Mouse (Mus musculus) heart, embryonic 11.5 days (tissue): ENCODE results near the gene Mrps21. TPM values are rescaled to one million over a fixed set of nuclear protein-coding genes. Genes with fewer than 3 reads are reported as not detected.
A peak's percentile ranks its signal among the peaks of the same experiment; 100 is the strongest.

Experiments
- ATAC-seq: fragments of 200-750 bp; cut with Nextera tagmentation; replicated peaks from 2 replicates; pipeline ENCODE4 v1.8.0; 2017; ENCODE audit warnings: moderate library complexity; ENCODE audit not compliant: insufficient number of reproducible peaks, low FRiP score, low TSS enrichment
- H3K27ac ChIP-seq: fragments of 300-500 bp; sonication (generic); 2 replicates; pipeline ENCODE4 v1.5.1; 2014; ENCODE audit warnings: mild to moderate bottlenecking, low read depth, low read length
- H3K27me3 ChIP-seq: fragments of 300-500 bp; sonication (generic); 2 replicates; pipeline ENCODE4 v1.6.1; 2014; ENCODE audit warnings: mild to moderate bottlenecking, low read length, mixed read lengths; ENCODE audit not compliant: control insufficient read depth, insufficient read depth
- H3K36me3 ChIP-seq: fragments of 300-500 bp; sonication (generic); 2 replicates; pipeline ENCODE4 v1.6.1; 2014; ENCODE audit warnings: mild to moderate bottlenecking, low read length, moderate library complexity, mixed read lengths; ENCODE audit not compliant: control insufficient read depth, insufficient read depth
- H3K4me1 ChIP-seq: fragments of 300-500 bp; sonication (generic); 2 replicates; pipeline ENCODE4 v1.6.1; 2014; ENCODE audit warnings: low read length; ENCODE audit not compliant: control insufficient read depth, insufficient read depth
- H3K4me2 ChIP-seq: fragments of 300-500 bp; sonication (generic); 2 replicates; pipeline ENCODE4 v1.6.1; 2014; ENCODE audit warnings: mild to moderate bottlenecking, moderate library complexity
- H3K4me3 ChIP-seq: fragments of 300-500 bp; sonication (generic); 2 replicates; pipeline ENCODE4 v1.5.1; 2014; ENCODE audit warnings: low read depth, low read length
- H3K9ac ChIP-seq: fragments of 300-500 bp; sonication (generic); 2 replicates; pipeline ENCODE4 v1.6.1; 2014; ENCODE audit warnings: mild to moderate bottlenecking, low read depth, low read length, moderate library complexity
- H3K9me3 ChIP-seq: fragments of 300-500 bp; sonication (generic); replicated peaks from 2 replicates; pipeline ENCODE4 v1.6.1; 2016; ENCODE audit warnings: low read length; ENCODE audit not compliant: control insufficient read depth
- WGBS: fragments of 180-500 bp; shearing (Covaris S2); extraction: QIAGEN DNeasy Blood & Tissue Kit; methylation state at CpG from one replicate; pipeline ENCODE4 v1.1.7; 2014; ENCODE audit not compliant: insufficient replicate concordance; 5-methylcytosine and 5-hydroxymethylcytosine counted together
- polyA plus RNA-seq: library from polyadenylated mRNA; unstranded; fragments of >200 nt; fragmentation: Nextera tagmentation; extraction: Ambion mirVana; gene quantifications from 2 replicates; pipeline ENCODE4 v1.2.1, GENCODE M21; 2014

The Mrps21 gene
- polyA plus RNA-seq, 1 experiment from 2014 or later: 410 TPM

DNA sequence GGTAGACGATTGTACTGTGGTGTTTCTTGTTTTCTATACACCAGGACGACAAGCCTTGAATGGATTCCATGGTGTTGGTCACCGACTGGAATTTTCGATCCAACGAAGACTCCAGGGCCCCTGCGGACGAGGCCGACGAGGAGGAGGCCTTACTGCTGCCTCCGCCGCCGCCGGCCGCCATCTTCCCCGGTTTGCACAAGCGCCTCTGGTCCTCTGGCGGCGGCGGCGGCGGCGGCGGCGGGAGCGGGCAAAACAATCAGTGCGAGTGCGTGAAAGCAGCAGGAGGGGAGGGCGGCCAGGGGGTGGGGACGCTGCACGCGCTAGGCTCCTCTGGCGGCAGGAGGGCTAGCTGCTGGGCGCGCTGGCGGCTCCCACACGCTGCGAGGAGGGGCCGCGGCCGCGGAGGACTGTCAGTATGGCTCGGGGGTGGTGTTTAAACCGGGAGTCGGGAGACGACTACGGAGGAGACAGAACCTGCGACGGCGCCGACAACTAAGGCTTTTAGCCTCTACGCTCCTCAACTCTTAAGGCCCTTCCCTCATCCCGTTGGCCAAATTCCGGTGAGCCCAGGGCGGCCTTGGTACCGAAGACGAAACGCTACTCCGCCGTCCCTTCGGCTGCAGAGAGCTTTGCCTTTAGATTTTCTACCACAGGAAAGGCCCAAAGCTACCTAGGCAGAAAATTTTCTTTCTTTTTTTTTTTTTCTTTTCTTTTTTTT lies 52.6 kb downstream of the Mrps21 start, which contains the start of gene Rprd2:
TSS of gene Rprd2 (minus strand) at position 293 of the 718 bp plus-strand sequence.
- Histone ChIP-seq H3K36me3 (no peaks in the 10 kb centered on the region), H3K4me2 (peak within 1 kb of the TSS; percentile 71), H3K27me3 (no peaks in the 10 kb centered on the region), H3K4me3 (peak within 1 kb of the TSS; percentile 78), H3K9ac (peak within 1 kb of the TSS; percentile 99), H3K4me1 (peaks cover 3% of the 10 kb centered on the region; the same call in 1 of the 2 replicates), H3K27ac (peak within 1 kb of the TSS; percentile 100), H3K9me3 (no peaks in the 10 kb centered on the region)
- under 1% methylated on average over 54 of the region's 60 CpGs for WGBS
- peak; percentile 62 for ATAC-seq

- Histone ChIP-seq H3K27ac (peak overlapping the region; percentile 100), H3K4me1 (peaks cover 3% of the 10 kb centered on the region; the same call in 1 of the 2 replicates), H3K9me3 (no peaks in the 10 kb centered on the region), H3K27me3 (no peaks in the 10 kb centered on the region), H3K36me3 (no peaks in the 10 kb centered on the region), H3K4me2 (peak overlapping the region; percentile 71), H3K4me3 (peak overlapping the region; percentile 78), H3K9ac (peak overlapping the region; percentile 99)
- under 1% methylated on average over 21 of the region's 21 CpGs for WGBS
- no peak for ATAC-seq
Observed at GRCm38 (mm10) chr3:95818026-95818511, 53.2 kb downstream of the Mrps21 start.

- WGBS: 91% methylated on average over 3 of the region's 3 CpGs
- Histone ChIP-seq H3K9me3 (no peaks in the 10 kb centered on the region), H3K27ac (no peak overlapping the region), H3K4me1 (peaks cover 3% of the 10 kb centered on the region; the same call in 1 of the 2 replicates), H3K4me3 (no peak overlapping the region), H3K4me2 (peak overlapping the region; percentile 41), H3K36me3 (no peaks in the 10 kb centered on the region; the same call in 1 of the 2 replicates), H3K9ac (no peak overlapping the region), H3K27me3 (no peaks in the 10 kb centered on the region)
- ATAC-seq: no peak
Observed at GRCm38 (mm10) chr3:95816681-95817080, 54.6 kb downstream of the Mrps21 start.

Other genes with a start within 250 kb of the Mrps21 start
- 52.7 and 55.4 TPM in 2 replicates for gene Ensa, start 246.5 kb downstream of the Mrps21 start, polyA plus RNA-seq
- gene Mcl1, start 212.7 kb downstream of the Mrps21 start, polyA plus RNA-seq: 46.3 and 49.8 TPM in 2 replicates
- 3.5 and 5.1 TPM in 2 replicates for gene Adamtsl4, start 183.6 kb downstream of the Mrps21 start, polyA plus RNA-seq
- gene Ecm1, start 131.9 kb downstream of the Mrps21 start, polyA plus RNA-seq: 85.0 and 86.7 TPM in 2 replicates
- 42.2 and 46.1 TPM in 2 replicates for gene Tars2, start 111.3 kb downstream of the Mrps21 start, polyA plus RNA-seq
- gene Rprd2, start 52.7 kb downstream of the Mrps21 start, polyA plus RNA-seq: 20.5 and 25.0 TPM in 2 replicates
- 40.5 and 40.6 TPM in 2 replicates for gene Prpf3, start 15.6 kb downstream of the Mrps21 start, polyA plus RNA-seq
- gene Ciart, start 10.7 kb upstream of the Mrps21 start, polyA plus RNA-seq: 5.9 and 7.1 TPM in 2 replicates
- 29.3 and 29.5 TPM in 2 replicates for gene BC028528, start 20.5 kb upstream of the Mrps21 start, polyA plus RNA-seq
- gene Aph1a, start 22.4 kb upstream of the Mrps21 start, polyA plus RNA-seq: 25.9 and 42.4 TPM in 2 replicates
- 39.0 and 39.1 TPM in 2 replicates for gene Car14, start 33.2 kb upstream of the Mrps21 start, polyA plus RNA-seq
- gene Anp32e, start 57.7 kb upstream of the Mrps21 start, polyA plus RNA-seq: 71.0 and 88.5 TPM in 2 replicates
- 69.5 and 82.2 TPM in 2 replicates for gene Plekho1, start 124.5 kb upstream of the Mrps21 start, polyA plus RNA-seq
- 20.4 and 23.9 TPM in 2 replicates for gene Vps45, start 186.9 kb upstream of the Mrps21 start, polyA plus RNA-seq
- gene Otud7b, start 233.0 kb upstream of the Mrps21 start, polyA plus RNA-seq: 8.7 and 9.3 TPM in 2 replicates